In genomic region chr9:62026600-62026999, GRCm38 (mm10) we compare ENCODE assay signal across 8 mouse cellular contexts. TPM values are rescaled to one million over a fixed set of nuclear protein-coding genes. Genes with fewer than 3 reads are reported as not detected.
DNase-seq lines count a peak whose midpoint lies in the region; ATAC-seq and TF ChIP-seq lines count a peak whose summit lies in the region.

TSS of gene Paqr5 (minus strand) at chr9:62026856.

- no peak within 1 kb of the TSS for H3K9ac ChIP-seq in CH12.LX (ENCODE audit: insufficient read depth, low read depth)
- H3K9ac ChIP-seq in forebrain, embryonic 16.5 days (replicated peaks; ENCODE audit: low read depth, low read length) = 0 out of 2 replicates have a peak within 1 kb of the TSS, but pooled peaks have one; percentile 1

- TF ChIP-seq RAD21 in CH12.LX (IDR thresholded peaks at IDR 0.05; ENCODE audit: low read depth, low read length) = no peak

- no peak within 1 kb of the TSS for H3K27ac ChIP-seq in CH12.LX (ENCODE audit: insufficient read depth, low read depth)
- H3K27ac ChIP-seq in forebrain, embryonic 16.5 days (ENCODE audit: low read length) = no peak within 1 kb of the TSS
- no peak within 1 kb of the TSS for H3K27ac ChIP-seq in olfactory bulb, adult 2 months (ENCODE audit: insufficient read depth, low read depth, low read length)

- dilution Hi-C loops in CH12.LX (cut with MboI; ENCODE audit: extremely low pct_ligation_motif_present, extremely low pct_unique_long_range_greater_than_20kb, low sequenced_read_pairs) = no loop called here

- peaks cover under 1% of the 10 kb centered on the region for H3K9me3 ChIP-seq in CH12.LX (replicated peaks; ENCODE audit: low read length)
- no peaks in the 10 kb centered on the region for H3K9me3 ChIP-seq in forebrain, embryonic 16.5 days (ENCODE audit: control insufficient read depth, low read length)

- H3K4me2 ChIP-seq in CH12.LX (ENCODE audit: insufficient read depth, low read depth, poor library complexity, severe bottlenecking) = peak within 1 kb of the TSS; percentile 81
- peak within 1 kb of the TSS; percentile 54 for H3K4me2 ChIP-seq in forebrain, embryonic 16.5 days (ENCODE audit: low read length)

- no peaks in the 10 kb centered on the region for H3K79me2 ChIP-seq in CH12.LX (replicated peaks; ENCODE audit: control insufficient read depth, extremely low read depth, insufficient read depth, poor library complexity, severe bottlenecking)

- WGBS in forebrain, embryonic 16.5 days = 2% methylated on average over 30 of the region's 32 CpGs
- WGBS in lung, adult 2 months = under 1% methylated on average over 32 of the region's 32 CpGs
- WGBS in olfactory bulb, adult 2 months = 9% methylated on average over 32 of the region's 32 CpGs

- H3K4me3 ChIP-seq in CH12.LX (replicated peaks in 1 of 3; ENCODE audit: low read depth in 2 of 3, low read length in 2 of 3, poor library complexity in 1 of 3) = peak within 1 kb of the TSS in 2 of 3 experiments; percentile 16 to 17
- H3K4me3 ChIP-seq in forebrain, embryonic 16.5 days (replicated peaks; ENCODE audit: low read length) = peak within 1 kb of the TSS; percentile 21
- peak within 1 kb of the TSS; percentile 56 for H3K4me3 ChIP-seq in lung, adult 2 months (replicated peaks; ENCODE audit: extremely low read depth, low read depth, low read length)
- peak within 1 kb of the TSS; percentile 38 for H3K4me3 ChIP-seq in olfactory bulb, adult 2 months (ENCODE audit: insufficient read depth, low read depth, low read length)

- ATAC-seq in forebrain, embryonic 16.5 days = no peak

- in situ Hi-C loops in CH12.LX (cut with MboI; ENCODE audit: low pct_ligation_motif_present, low pct_unique_long_range_greater_than_20kb, low sequenced_read_pairs) = loop anchor here (25.0 kb wide), 1 partner anchor 536 kb away; no protein-coding TSS in a partner anchor

- H3K36me3 ChIP-seq in CH12.LX (replicated peaks in 1 of 2; ENCODE audit: control insufficient read depth in 1 of 2, insufficient read depth in 1 of 2, low read length in 1 of 2) = no peaks in the 10 kb centered on the region
- no peaks in the 10 kb centered on the region for H3K36me3 ChIP-seq in forebrain, embryonic 16.5 days (ENCODE audit: control insufficient read depth, insufficient read depth)

- peaks cover 88% of the 10 kb centered on the region for H3K27me3 ChIP-seq in CH12.LX (replicated peaks)
- H3K27me3 ChIP-seq in forebrain, embryonic 16.5 days (replicated peaks; ENCODE audit: control insufficient read depth, insufficient read depth, low read length) = peaks cover 11% of the 10 kb centered on the region

- TF ChIP-seq EP300 in CH12.LX (IDR thresholded peaks at IDR 0.05; ENCODE audit: low read length) = no peak

- peak; percentile 17 for DNase-seq in CH12.LX (ENCODE audit: extremely low read depth)
- peak; percentile 72 for DNase-seq in adrenal gland, postnatal 14 days
- peak; percentile 85 for DNase-seq in kidney, adult 11 months
- peak; percentile 54 for DNase-seq in lung, adult 2 months
- DNase-seq in urinary bladder, postnatal 4 days (ENCODE audit: low spot score in 2 of 2) = peak; percentile 58 to 64
- DNase-seq in frontal cortex, postnatal 10 days (ENCODE audit: low spot score in 2 of 2) = no peak

- no peak for TF ChIP-seq CTCF in CH12.LX (conservative IDR thresholded peaks at IDR 0.05 in 1 of 2, IDR thresholded peaks at IDR 0.05 in 1 of 2; ENCODE audit: low read depth in 2 of 2, low read length in 2 of 2)
- no peak for TF ChIP-seq CTCF in lung, adult 2 months (IDR thresholded peaks at IDR 0.05; ENCODE audit: insufficient read depth, low read length)
- TF ChIP-seq CTCF in olfactory bulb, adult 2 months (IDR thresholded peaks at IDR 0.05; ENCODE audit: insufficient read depth, low read depth, low read length) = no peak

- no peak for TF ChIP-seq POLR2A in CH12.LX (IDR thresholded peaks at IDR 0.05; ENCODE audit: low read depth, low read length)
- no peak for TF ChIP-seq POLR2A in lung, adult 2 months (IDR thresholded peaks at IDR 0.05; ENCODE audit: borderline replicate concordance, extremely low read depth, low read depth, low read length)
- TF ChIP-seq POLR2A in olfactory bulb, adult 2 months (IDR thresholded peaks at IDR 0.05; ENCODE audit: insufficient read depth, low read depth, low read length) = no peak

- peaks cover 3 to 15% of the 10 kb centered on the region in 2 experiments for H3K4me1 ChIP-seq in CH12.LX (ENCODE audit: control insufficient read depth in 1 of 2, insufficient read depth in 2 of 2)
- H3K4me1 ChIP-seq in forebrain, embryonic 16.5 days (replicated peaks; ENCODE audit: control insufficient read depth, insufficient read depth, low read length) = peaks cover 7% of the 10 kb centered on the region
- H3K4me1 ChIP-seq in lung, adult 2 months (ENCODE audit: control insufficient read depth, insufficient read depth, low read length) = peaks cover 6% of the 10 kb centered on the region; the same call in 1 of the 2 replicates
- H3K4me1 ChIP-seq in olfactory bulb, adult 2 months (ENCODE audit: control insufficient read depth, insufficient read depth, low read length) = peaks cover 25% of the 10 kb centered on the region

TF ChIP-seq in CH12.LX, 34 proteins besides CTCF, POLR2A, EP300 and RAD21:
- TF ChIP-seq JUND (conservative IDR thresholded peaks at IDR 0.05; ENCODE audit: low read depth, low read length) (no peak), MXI1 (IDR thresholded peaks at IDR 0.05; ENCODE audit: low read depth, low read length) (no peak), JUN (IDR thresholded peaks at IDR 0.05; ENCODE audit: insufficient read depth, low read depth, low read length) (no peak), CHD2 (IDR thresholded peaks at IDR 0.05; ENCODE audit: low read length) (no peak), CHD1 (IDR thresholded peaks at IDR 0.05; ENCODE audit: low read depth, low read length) (no peak), BHLHE40 (IDR thresholded peaks at IDR 0.05; ENCODE audit: low read depth, low read length) (no peak), MEF2A (IDR thresholded peaks at IDR 0.05; ENCODE audit: borderline replicate concordance, low read depth, low read length) (no peak), ZKSCAN1 (IDR thresholded peaks at IDR 0.05; ENCODE audit: borderline replicate concordance, low read depth, low read length) (no peak), SIN3A (IDR thresholded peaks at IDR 0.05; ENCODE audit: low read length) (no peak), MAFK (IDR thresholded peaks at IDR 0.05; ENCODE audit: insufficient replicate concordance, low read length) (no peak), NELFE (IDR thresholded peaks at IDR 0.05; ENCODE audit: low read depth, low read length) (no peak), HCFC1 (IDR thresholded peaks at IDR 0.05; ENCODE audit: low read depth, low read length) (no peak), E2F4 (IDR thresholded peaks at IDR 0.05; ENCODE audit: insufficient replicate concordance, low read depth, low read length) (no peak)

RNA-seq across cellular contexts. Expression of gene Paqr5, which starts in this region (rescaled TPM):
- 0.38 and 0.46 TPM in 2 replicates for total RNA-seq in CH12.LX (2012; rRNA removed)
- 0.39 and 0.61 TPM in 2 replicates for total RNA-seq in CH12.LX (2014; rRNA removed)
- polyA plus RNA-seq in CH12.LX (2012; ENCODE audit: insufficient read length, low read depth) = 0.43 and 0.87 TPM in 2 replicates
- total RNA-seq in adrenal gland, postnatal 14 days (2021) = 1.5 and 2.6 TPM in 2 replicates
- 0.25 and 0.43 TPM in 2 replicates for polyA plus RNA-seq in forebrain, embryonic 16.5 days (2015; fragmentation: Nextera tagmentation; extraction: Ambion mirVana)
- 1.8 and 12.4 TPM in 2 replicates for polyA plus RNA-seq in lung, adult 2 months (2012; rRNA removed)
- not detected in 2 replicates for polyA plus RNA-seq in olfactory bulb, adult 2 months (2012; ENCODE audit: insufficient read depth, insufficient read length, low replicate concordance, missing spikeins)

Comparison
In these comparisons a context has a peak if more than half of its experiments do, and no peak if none do; other contexts are left out.
1. Peak in DNase-seq, H3K4me3 ChIP-seq and H3K4me2 ChIP-seq in CH12.LX; RNA of the gene not detected or under 1 TPM.
2. DNase-seq: peak in adrenal gland, postnatal 14 days (single experiment), kidney, adult 11 months (single experiment), lung, adult 2 months (single experiment) and urinary bladder, postnatal 4 days (2 of 2); none in frontal cortex, postnatal 10 days (0 of 2).
3. Peak in every context shown above with its lines, with median percentiles within 50 percentile points of each other: H3K4me3 ChIP-seq.